In genomic region chr14:118910332-118911222, GRCm38 (mm10) we compare ENCODE assay signal across 8 mouse cellular contexts. TPM values are rescaled to one million over a fixed set of nuclear protein-coding genes. Genes with fewer than 3 reads are reported as not detected.
DNase-seq lines count a peak whose midpoint lies in the region; ATAC-seq lines count a peak whose summit lies in the region.

No protein-coding gene starts in this region.

- WGBS in forebrain, embryonic 11.5 days: 74% methylated on average over 29 of the region's 29 CpGs
- 60% methylated on average over 29 of the region's 29 CpGs for WGBS in heart, embryonic 14.5 days
- 38% methylated on average over 29 of the region's 29 CpGs for WGBS in liver, embryonic 16.5 days (ENCODE audit: insufficient replicate concordance)

- no peaks in the 10 kb centered on the region for H3K9me3 ChIP-seq in forebrain, embryonic 11.5 days (ENCODE audit: control insufficient read depth, low read length)
- H3K9me3 ChIP-seq in heart, embryonic 14.5 days (ENCODE audit: control insufficient read depth, low read length): no peaks in the 10 kb centered on the region
- no peaks in the 10 kb centered on the region for H3K9me3 ChIP-seq in liver, embryonic 16.5 days (replicated peaks; ENCODE audit: control insufficient read depth, low read length)

- ATAC-seq in forebrain, embryonic 11.5 days (replicated peaks; ENCODE audit: low FRiP score): peak; percentile 31; the same call in 1 of the 2 replicates
- no peak for ATAC-seq in heart, embryonic 14.5 days (ENCODE audit: insufficient number of reproducible peaks, insufficient read depth, low FRiP score, low read depth)
- peak; percentile 53; the same call in 1 of the 2 replicates for ATAC-seq in liver, embryonic 16.5 days (ENCODE audit: low read depth)
- peak; percentile 65 for ATAC-seq in neutrophil, adult 5-6 weeks (ENCODE audit: extremely low read depth, insufficient number of reproducible peaks, low FRiP score, poor library complexity, severe bottlenecking)

- H3K4me3 ChIP-seq in forebrain, embryonic 11.5 days (ENCODE audit: low read depth, low read length): no peak overlapping the region
- no peak overlapping the region for H3K4me3 ChIP-seq in heart, embryonic 14.5 days (ENCODE audit: control insufficient read depth in 1 of 2, insufficient read depth in 1 of 2, low read depth in 1 of 2, low read length in 2 of 2)
- H3K4me3 ChIP-seq in liver, embryonic 16.5 days (ENCODE audit: low read depth, low read length): peak overlapping the region; percentile 42

- H3K4me2 ChIP-seq in forebrain, embryonic 11.5 days (ENCODE audit: low read depth, low read length, severe bottlenecking): no peak overlapping the region
- peak overlapping the region; percentile 27 for H3K4me2 ChIP-seq in heart, embryonic 14.5 days (ENCODE audit: low read length)
- H3K4me2 ChIP-seq in liver, embryonic 16.5 days (ENCODE audit: low read depth, low read length): peak overlapping the region; percentile 57

- H3K4me1 ChIP-seq in forebrain, embryonic 11.5 days (replicated peaks; ENCODE audit: control insufficient read depth, insufficient read depth, low read length): no peaks in the 10 kb centered on the region
- peaks cover 11 to 13% of the 10 kb centered on the region in 2 experiments for H3K4me1 ChIP-seq in heart, embryonic 14.5 days (ENCODE audit: control insufficient read depth in 2 of 2, insufficient read depth in 2 of 2, low read length in 2 of 2)
- H3K4me1 ChIP-seq in liver, embryonic 16.5 days (ENCODE audit: control insufficient read depth, low read depth, low read length): no peaks in the 10 kb centered on the region; the same call in 1 of the 2 replicates

- DNase-seq in MN1 (ENCODE audit: low spot score): peak; percentile 36
- DNase-seq in c-Kit-positive CD71-negative TER-119-negative erythroid progenitor cells, embryonic 14.5 days (ENCODE audit: low read depth): peak; percentile 56
- peak; percentile 73 for DNase-seq in forebrain, embryonic 11.5 days (ENCODE audit: low spot score)
- peak; percentile 80 for DNase-seq in kidney, postnatal 14 days
- peak; percentile 62 for DNase-seq in thymus, postnatal 25 days

- H3K36me3 ChIP-seq in forebrain, embryonic 11.5 days (ENCODE audit: control insufficient read depth, insufficient read depth, low read length): peaks cover 4% of the 10 kb centered on the region; the same call in 1 of the 2 replicates
- peaks cover 39% of the 10 kb centered on the region for H3K36me3 ChIP-seq in heart, embryonic 14.5 days (ENCODE audit: control insufficient read depth, insufficient read depth, low read length)
- no peaks in the 10 kb centered on the region for H3K36me3 ChIP-seq in liver, embryonic 16.5 days (ENCODE audit: control insufficient read depth, insufficient read depth)

- no peaks in the 10 kb centered on the region for H3K27me3 ChIP-seq in forebrain, embryonic 11.5 days (ENCODE audit: control insufficient read depth, insufficient read depth, low read length)
- no peaks in the 10 kb centered on the region for H3K27me3 ChIP-seq in heart, embryonic 14.5 days (ENCODE audit: control insufficient read depth, insufficient read depth, low read length)
- no peaks in the 10 kb centered on the region for H3K27me3 ChIP-seq in liver, embryonic 16.5 days (ENCODE audit: control insufficient read depth, insufficient read depth, low read depth, low read length)

- no peak overlapping the region for H3K27ac ChIP-seq in forebrain, embryonic 11.5 days (ENCODE audit: low read depth, low read length)
- H3K27ac ChIP-seq in heart, embryonic 14.5 days (replicated peaks in 1 of 2; ENCODE audit: control insufficient read depth in 1 of 2, insufficient read depth in 1 of 2, low read depth in 2 of 2, low read length in 2 of 2): no peak overlapping the region; a peak in 1 of 4 replicates
- H3K27ac ChIP-seq in liver, embryonic 16.5 days (ENCODE audit: low read length): no peak overlapping the region

- H3K9ac ChIP-seq in forebrain, embryonic 11.5 days (ENCODE audit: low read length): no peak overlapping the region
- peak overlapping the region; percentile 40; the same call in 1 of the 2 replicates for H3K9ac ChIP-seq in heart, embryonic 14.5 days (ENCODE audit: low read length)
- H3K9ac ChIP-seq in liver, embryonic 16.5 days (ENCODE audit: low read depth, low read length): peak overlapping the region; percentile 46; the same call in 1 of the 2 replicates

RNA-seq across cellular contexts. Expression of gene Dzip1, which starts 14.7 kb away (rescaled TPM):
- 27.5 and 28.5 TPM in 2 replicates for polyA plus RNA-seq in forebrain, embryonic 11.5 days (2014; fragmentation: Nextera tagmentation; extraction: Ambion mirVana)
- 6.8 and 7.3 TPM in 2 replicates for polyA plus RNA-seq in heart, embryonic 14.5 days (2014; fragmentation: Nextera tagmentation; extraction: Ambion mirVana)
- polyA plus RNA-seq in liver, embryonic 16.5 days (2015; fragmentation: Nextera tagmentation; extraction: Ambion mirVana): 1.4 and 1.7 TPM in 2 replicates
- total RNA-seq in neutrophil, adult 5-6 weeks (2017): 5.0 and 5.4 TPM in 2 replicates

RNA-seq across cellular contexts. Expression of gene Dnajc3, which starts 27.2 kb away (rescaled TPM):
- 25.9 and 27.8 TPM in 2 replicates for polyA plus RNA-seq in forebrain, embryonic 11.5 days (2014; fragmentation: Nextera tagmentation; extraction: Ambion mirVana)
- 24.4 and 26.5 TPM in 2 replicates for polyA plus RNA-seq in heart, embryonic 14.5 days (2014; fragmentation: Nextera tagmentation; extraction: Ambion mirVana)
- polyA plus RNA-seq in liver, embryonic 16.5 days (2015; fragmentation: Nextera tagmentation; extraction: Ambion mirVana): 30.3 and 31.6 TPM in 2 replicates
- 43.8 and 44.4 TPM in 2 replicates for total RNA-seq in neutrophil, adult 5-6 weeks (2017)
